Mouse (Mus musculus): ENCODE results near the gene AL607142.1. TPM values are rescaled to one million over a fixed set of nuclear protein-coding genes. Genes with fewer than 3 reads are reported as not detected.

The AL607142.1 gene
- polyA plus RNA-seq, 1 experiment from 2014 or later, result not detected

DNA sequence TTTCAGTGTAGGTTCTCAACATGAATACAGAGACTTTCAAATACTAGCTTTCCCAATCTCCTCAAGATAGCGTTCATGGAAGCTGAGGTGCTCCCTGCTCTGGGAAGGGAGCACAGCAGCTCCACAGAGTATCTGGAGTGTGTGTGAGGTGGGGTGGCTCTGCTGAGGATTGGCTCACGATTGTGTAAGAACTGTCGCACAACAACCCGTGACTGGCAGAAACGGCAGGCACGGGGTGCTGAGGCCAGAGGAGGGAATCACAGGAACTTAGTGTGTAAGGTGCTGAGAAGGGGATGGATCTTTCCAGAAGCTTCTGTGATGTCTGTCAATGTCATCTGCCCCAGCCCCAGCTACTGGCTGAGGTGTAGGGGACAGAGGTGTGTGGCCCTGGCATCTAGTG is 3.1 kb upstream of the AL607142.1 start:
- Histone ChIP-seq H3K4me3 (no peak overlapping the region), H3K9me3 (replicated peaks) (no peaks in the 10 kb centered on the region), H3K27me3 (ENCODE audit: low read depth, poor library complexity, severe bottlenecking) (no peaks in the 10 kb centered on the region), H3K4me1 (no peaks in the 10 kb centered on the region), H3K27ac (no peak overlapping the region), H3K36me3 (no peaks in the 10 kb centered on the region)
- no peak for DNase-seq (ENCODE audit: low spot score)
- 94% methylated on average over 6 of the region's 6 CpGs for WGBS

DNA sequence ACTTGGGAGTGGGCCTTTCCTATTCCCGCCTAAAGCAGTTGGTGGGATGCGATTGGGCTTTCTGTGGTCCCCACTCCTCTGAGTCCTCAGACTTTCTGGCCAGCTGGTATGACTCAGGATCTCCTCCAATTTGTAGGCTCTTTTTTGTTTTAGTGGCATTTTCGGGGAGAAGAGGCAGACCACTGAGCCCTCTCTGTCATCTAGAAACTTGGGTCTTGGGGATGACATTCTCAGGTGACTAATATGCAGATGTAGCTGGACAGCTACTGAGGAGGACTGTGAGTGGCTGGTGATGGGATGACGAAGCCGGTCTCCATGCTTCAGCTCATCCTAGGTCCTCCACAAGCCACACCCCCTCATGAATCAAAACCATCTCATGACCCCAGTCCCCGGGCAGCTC is 2.6 kb upstream of the AL607142.1 start:
- DNase-seq (ENCODE audit: low spot score), result no peak
- Histone ChIP-seq H3K4me1 (0 out of 2 replicates have a peak, but pooled peaks cover 2% of the 10 kb centered on the region), H3K27ac (no peak overlapping the region), H3K36me3 (no peaks in the 10 kb centered on the region), H3K9me3 (replicated peaks) (no peaks in the 10 kb centered on the region), H3K4me3 (no peak overlapping the region), H3K27me3 (ENCODE audit: low read depth, poor library complexity, severe bottlenecking) (no peaks in the 10 kb centered on the region)
- WGBS, result 80% methylated on average over 6 of the region's 6 CpGs

DNA sequence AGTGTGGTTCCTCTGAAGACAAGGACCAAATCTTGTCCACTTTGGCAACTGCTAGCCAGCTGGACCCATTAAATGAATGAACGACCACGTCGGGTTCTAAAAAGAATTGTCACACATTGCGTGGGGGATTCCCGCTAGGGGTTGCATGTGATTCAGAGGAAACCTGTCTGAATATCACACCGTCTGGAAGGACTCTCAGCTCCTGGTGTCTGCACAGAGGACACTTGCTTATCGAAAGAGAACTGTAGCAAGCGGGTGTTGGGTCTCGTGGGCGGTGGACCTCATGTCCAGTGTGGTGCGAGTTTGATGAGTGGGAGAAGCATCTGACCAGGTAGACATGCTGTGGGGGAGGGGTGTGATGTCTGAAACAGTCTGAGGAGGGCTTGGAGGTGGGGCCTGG is 2.0 kb upstream of the AL607142.1 start:
- DNase-seq (ENCODE audit: low spot score), result no peak
- H3K36me3 ChIP-seq, result no peaks in the 10 kb centered on the region
- no peak overlapping the region for H3K27ac ChIP-seq
- H3K27me3 ChIP-seq (ENCODE audit: low read depth, poor library complexity, severe bottlenecking), result no peaks in the 10 kb centered on the region
- no peaks in the 10 kb centered on the region for H3K9me3 ChIP-seq (replicated peaks)
- H3K4me3 ChIP-seq, result no peak overlapping the region
- 92% methylated on average over 11 of the region's 11 CpGs for WGBS
- H3K4me1 ChIP-seq, result 0 out of 2 replicates have a peak, but pooled peaks cover 3% of the 10 kb centered on the region

DNA sequence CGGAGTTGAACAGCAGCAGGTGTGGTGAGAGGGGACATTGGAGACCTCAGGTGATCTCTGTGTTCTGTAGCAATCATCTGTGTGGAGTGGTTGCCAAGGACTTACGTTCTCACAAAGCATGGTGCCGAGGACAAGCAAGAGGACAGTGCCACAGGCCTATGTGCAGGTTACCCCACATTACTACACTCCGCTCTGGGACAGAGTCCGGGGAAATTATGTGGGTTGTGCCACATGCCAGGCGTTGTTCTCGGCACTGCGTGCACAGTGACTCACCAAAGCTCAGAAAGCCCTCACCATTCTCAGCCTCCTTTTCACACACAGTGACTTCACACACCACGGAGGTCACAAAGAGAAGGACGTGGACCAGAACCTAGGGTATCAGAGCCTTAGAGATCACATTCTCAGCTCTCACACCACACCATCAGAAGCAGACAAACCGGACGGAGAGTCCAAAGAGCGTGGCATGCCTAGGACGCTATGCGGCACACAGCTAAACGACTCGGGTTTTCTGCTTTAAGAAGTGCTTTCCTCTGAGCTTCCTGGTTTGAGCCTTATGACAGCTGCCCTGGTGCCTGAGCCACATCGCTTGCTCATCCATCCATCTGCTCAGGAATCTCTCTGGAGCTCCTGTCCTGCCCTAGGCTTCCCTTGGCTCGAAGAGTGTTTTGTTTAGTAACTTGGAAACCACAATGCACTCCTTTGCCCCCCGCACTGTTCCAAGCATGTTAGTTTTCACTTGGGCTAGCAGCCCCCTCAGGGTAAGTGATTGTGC is 1.3 kb upstream of the AL607142.1 start:
- no peak for DNase-seq (ENCODE audit: low spot score)
- Histone ChIP-seq H3K4me1 (0 out of 2 replicates have a peak, but pooled peaks cover 3% of the 10 kb centered on the region), H3K27ac (no peak overlapping the region), H3K27me3 (ENCODE audit: low read depth, poor library complexity, severe bottlenecking) (no peaks in the 10 kb centered on the region), H3K36me3 (no peaks in the 10 kb centered on the region), H3K9me3 (replicated peaks) (no peaks in the 10 kb centered on the region), H3K4me3 (no peak overlapping the region)
- 92% methylated on average over 20 of the region's 20 CpGs for WGBS

DNA sequence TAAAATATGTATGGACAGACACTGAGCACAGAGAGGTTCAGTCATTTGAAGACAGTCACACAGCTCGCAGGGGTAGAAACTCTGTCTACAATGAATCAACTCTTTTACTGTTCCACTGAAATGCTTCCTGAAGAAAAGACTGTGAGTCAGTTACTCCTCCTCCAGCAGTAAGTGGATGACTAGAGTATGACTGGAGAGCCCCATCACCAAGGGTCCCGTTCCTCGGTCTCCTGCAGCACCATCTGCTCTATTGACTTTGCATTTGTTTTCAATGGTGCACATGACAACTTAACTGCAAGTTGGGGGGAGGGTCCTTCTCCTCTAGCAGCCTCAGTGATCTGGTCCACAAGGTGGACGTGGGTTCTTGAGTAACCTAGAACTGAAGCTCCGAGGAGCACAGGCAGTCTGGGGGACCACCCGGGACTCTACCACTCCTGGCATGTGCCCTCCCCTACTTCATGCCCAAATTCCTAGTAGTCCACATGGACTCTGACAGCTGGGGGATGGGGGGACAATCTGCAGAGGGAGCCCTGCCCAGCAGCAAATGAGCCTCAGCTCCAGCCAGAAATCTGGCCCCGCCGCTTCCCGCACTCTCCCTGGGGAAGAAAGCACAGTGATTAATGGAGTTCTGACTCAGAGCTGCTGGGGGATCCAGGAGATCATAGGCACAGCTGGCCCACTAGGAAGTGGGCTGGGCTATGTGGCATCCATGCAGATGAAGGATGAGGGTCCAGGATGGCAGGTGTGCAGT is 2.2 kb downstream of the AL607142.1 start:
- no peak overlapping the region for H3K4me3 ChIP-seq
- no peaks in the 10 kb centered on the region for H3K9me3 ChIP-seq (replicated peaks)
- H3K36me3 ChIP-seq, result no peaks in the 10 kb centered on the region
- no peak overlapping the region for H3K27ac ChIP-seq
- WGBS, result 78% methylated on average over 9 of the region's 9 CpGs
- peaks cover 5% of the 10 kb centered on the region; the same call in 1 of the 2 replicates for H3K27me3 ChIP-seq (ENCODE audit: low read depth, poor library complexity, severe bottlenecking)
- H3K4me1 ChIP-seq, result 0 out of 2 replicates have a peak, but pooled peaks cover 3% of the 10 kb centered on the region
- no peak for DNase-seq (ENCODE audit: low spot score)

DNA sequence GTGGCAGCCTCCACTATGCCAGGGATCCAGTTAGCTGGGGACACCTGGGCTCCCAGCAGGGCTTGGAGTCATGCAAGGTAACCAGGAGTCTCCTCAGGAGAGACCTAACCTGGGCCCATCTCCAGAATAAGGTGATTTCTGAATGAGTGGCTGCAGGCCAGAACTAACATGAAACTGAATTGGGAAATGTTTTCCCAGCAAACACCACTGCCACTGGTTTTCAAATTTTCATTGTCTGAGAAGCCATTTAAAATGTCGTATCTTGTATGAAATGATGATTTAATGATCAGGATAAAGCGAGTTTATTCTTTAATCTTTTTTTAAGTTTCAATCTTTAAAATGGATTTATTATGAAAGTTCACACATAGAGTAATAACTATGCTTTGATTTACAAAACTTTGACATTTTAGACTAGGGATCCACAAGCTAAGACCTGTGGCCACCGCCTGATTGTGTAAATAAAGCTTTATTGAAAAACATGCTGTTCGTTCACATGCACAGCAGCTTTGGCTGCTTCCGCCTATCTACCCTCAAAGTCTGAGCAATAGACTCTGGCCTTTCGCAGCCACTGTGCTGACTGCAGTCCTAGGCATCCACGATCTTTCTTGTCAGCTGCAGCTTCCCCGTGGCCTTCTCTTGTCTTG is 2.9 kb downstream of the AL607142.1 start:
- 91% methylated on average over 8 of the region's 8 CpGs for WGBS
- no peak overlapping the region for H3K27ac ChIP-seq
- no peaks in the 10 kb centered on the region for H3K36me3 ChIP-seq
- H3K9me3 ChIP-seq (replicated peaks), result no peaks in the 10 kb centered on the region
- no peak overlapping the region for H3K4me3 ChIP-seq
- H3K27me3 ChIP-seq (ENCODE audit: low read depth, poor library complexity, severe bottlenecking), result peaks cover 5% of the 10 kb centered on the region; the same call in 1 of the 2 replicates
- 0 out of 2 replicates have a peak, but pooled peaks cover 3% of the 10 kb centered on the region for H3K4me1 ChIP-seq
- no peak for DNase-seq (ENCODE audit: low spot score)

DNA sequence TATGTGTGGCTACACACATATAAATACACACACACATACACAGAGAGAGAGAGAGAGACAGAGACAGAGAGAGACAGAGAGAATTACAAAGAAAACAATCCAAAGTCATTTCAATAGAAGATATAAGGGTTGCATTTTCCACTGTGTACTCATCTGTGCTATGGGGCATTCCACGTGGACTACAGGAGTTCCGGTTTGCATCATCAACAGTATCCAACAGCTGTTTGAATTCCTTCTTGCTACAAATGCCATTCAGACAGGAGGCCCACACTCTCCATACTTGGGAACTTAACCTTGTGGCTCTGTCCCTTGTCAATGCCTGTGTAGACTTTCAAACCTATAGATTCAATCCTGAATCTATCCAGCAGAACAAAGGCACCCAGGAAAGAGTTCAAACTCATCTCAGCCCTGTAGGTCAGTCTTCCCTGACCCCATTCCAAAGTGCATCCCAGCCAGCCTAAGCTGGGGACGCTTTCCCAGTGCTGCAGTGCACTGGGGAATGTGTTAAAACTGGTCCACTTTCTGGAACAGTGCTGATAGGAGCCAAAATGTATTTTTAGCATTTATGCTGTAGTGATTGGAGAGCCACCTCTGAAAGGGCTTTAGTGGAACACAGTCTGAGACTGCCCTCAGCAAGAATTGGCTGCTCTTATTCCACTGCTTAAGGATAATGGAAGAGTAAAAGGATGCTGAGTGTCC is 4.2 kb downstream of the AL607142.1 start:
- H3K27ac ChIP-seq, result no peak overlapping the region
- WGBS, result 86% methylated on average over 3 of the region's 3 CpGs
- no peaks in the 10 kb centered on the region for H3K36me3 ChIP-seq
- DNase-seq (ENCODE audit: low spot score), result no peak
- no peaks in the 10 kb centered on the region for H3K9me3 ChIP-seq (replicated peaks)
- H3K4me1 ChIP-seq, result 0 out of 2 replicates have a peak, but pooled peaks cover 3% of the 10 kb centered on the region
- H3K27me3 ChIP-seq (ENCODE audit: low read depth, poor library complexity, severe bottlenecking), result peaks cover 5% of the 10 kb centered on the region; the same call in 1 of the 2 replicates
- no peak overlapping the region for H3K4me3 ChIP-seq

DNA sequence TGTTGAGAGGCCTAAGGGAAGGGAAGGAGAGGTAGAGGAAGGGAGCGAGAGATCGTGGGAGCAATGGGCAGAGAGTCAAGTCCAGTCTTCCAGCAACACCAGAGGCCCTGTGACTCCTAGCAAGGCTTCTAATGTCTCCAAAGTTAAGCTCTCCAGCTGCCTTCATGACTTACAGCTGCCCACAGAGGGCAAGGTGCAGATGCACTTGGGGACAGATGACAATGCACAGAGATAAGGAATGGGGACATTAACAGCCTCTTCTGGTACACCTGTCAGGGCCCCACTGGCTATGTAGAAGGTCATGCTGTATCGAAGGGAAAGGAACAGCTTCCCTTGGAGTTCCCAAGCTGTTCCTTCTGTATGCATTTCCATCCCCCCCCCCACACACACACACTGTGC is 4.8 kb downstream of the AL607142.1 start:
- no peaks in the 10 kb centered on the region for H3K9me3 ChIP-seq (replicated peaks)
- H3K27me3 ChIP-seq (ENCODE audit: low read depth, poor library complexity, severe bottlenecking), result peaks cover 5% of the 10 kb centered on the region; the same call in 1 of the 2 replicates
- no peak overlapping the region for H3K27ac ChIP-seq
- H3K4me3 ChIP-seq, result no peak overlapping the region
- H3K4me1 ChIP-seq, result 0 out of 2 replicates have a peak, but pooled peaks cover 3% of the 10 kb centered on the region
- no peaks in the 10 kb centered on the region for H3K36me3 ChIP-seq
- no peak for DNase-seq (ENCODE audit: low spot score)
- 93% methylated on average over 3 of the region's 3 CpGs for WGBS

DNA sequence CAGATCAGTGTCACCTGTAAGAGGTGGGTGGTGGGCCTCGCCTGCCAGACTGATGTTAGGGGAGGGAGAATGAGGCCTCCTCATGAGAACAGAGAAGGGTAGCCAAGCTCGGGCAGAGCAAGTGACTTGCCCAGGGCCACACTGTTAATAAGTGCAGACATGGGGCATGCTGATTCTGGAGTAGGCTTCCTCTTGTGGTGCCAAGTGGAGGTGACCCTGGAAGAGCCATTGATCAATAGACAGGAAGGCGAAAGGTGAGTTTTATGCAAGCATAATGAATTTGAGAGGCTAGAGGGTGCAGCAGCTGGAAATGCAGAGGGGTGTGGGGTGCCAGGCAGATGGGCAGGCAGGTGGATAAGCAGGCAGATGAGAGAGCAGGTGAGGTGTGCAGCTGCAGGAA is 6.6 kb downstream of the AL607142.1 start:
- no peaks in the 10 kb centered on the region for H3K36me3 ChIP-seq
- DNase-seq (ENCODE audit: low spot score), result no peak
- 75% methylated on average over 3 of the region's 3 CpGs for WGBS
- 0 out of 2 replicates have a peak, but pooled peaks cover 3% of the 10 kb centered on the region for H3K4me1 ChIP-seq
- no peaks in the 10 kb centered on the region for H3K9me3 ChIP-seq (replicated peaks)
- no peak overlapping the region for H3K4me3 ChIP-seq
- H3K27me3 ChIP-seq (ENCODE audit: low read depth, poor library complexity, severe bottlenecking), result peaks cover 5% of the 10 kb centered on the region; the same call in 1 of the 2 replicates
- no peak overlapping the region for H3K27ac ChIP-seq

DNA sequence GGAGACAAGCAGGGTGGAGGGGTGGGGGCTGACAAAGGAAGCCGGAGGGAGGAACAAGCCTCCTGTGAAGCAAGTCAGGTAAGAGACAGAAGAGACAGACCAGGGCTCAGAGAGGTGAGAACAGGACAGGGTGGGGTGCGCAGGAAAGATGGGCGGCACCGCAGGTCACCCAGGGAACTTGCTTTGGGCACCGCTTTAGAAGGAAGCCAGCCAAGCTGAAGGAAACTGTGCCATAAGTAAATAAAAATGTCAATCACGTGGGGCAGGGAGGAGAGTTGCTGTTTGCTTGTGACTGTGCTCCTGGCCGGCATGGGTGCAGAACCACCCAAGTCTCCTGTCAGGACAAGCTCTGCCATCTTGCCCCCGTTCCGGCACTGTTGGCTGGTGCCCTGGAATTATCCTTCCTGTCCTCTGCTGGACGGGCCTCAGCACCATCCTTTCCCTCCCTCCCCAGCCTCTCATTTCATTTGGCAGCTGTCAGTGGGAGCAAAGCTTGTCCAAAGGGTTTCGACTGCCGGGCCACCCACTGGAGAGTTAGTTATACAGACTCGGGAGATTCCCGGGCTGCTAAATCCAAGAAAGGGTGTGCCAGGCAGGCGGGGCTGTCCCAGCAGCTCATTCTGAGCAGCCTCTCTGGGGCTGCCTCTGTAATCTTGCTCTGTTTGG is 7.2 kb downstream of the AL607142.1 start:
- H3K9me3 ChIP-seq (replicated peaks), result no peaks in the 10 kb centered on the region

DNA sequence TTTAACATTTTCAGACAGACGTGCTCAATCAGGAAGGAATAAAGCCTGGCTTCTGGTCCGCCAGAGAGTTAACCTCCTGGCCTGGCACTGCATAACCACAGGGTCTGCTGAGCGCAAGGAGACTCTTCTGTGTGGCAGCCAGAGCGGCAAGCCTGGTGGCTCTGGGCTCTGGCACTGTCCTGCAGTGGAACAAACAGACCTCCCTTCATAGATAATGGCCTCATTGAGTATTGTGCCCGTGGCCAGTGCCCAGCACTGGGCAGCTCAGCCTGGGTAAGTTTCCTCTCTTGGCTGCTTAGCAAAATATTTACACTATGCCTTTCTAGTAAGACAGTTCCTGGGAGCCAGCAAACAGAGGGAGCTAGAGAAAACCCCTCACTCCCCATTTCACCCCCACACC is 9.3 kb downstream of the AL607142.1 start:
- no peak for DNase-seq (ENCODE audit: low spot score)
- Histone ChIP-seq H3K27me3 (ENCODE audit: low read depth, poor library complexity, severe bottlenecking) (peaks cover 5% of the 10 kb centered on the region; the same call in 1 of the 2 replicates), H3K4me1 (0 out of 2 replicates have a peak, but pooled peaks cover under 1% of the 10 kb centered on the region), H3K36me3 (no peaks in the 10 kb centered on the region), H3K4me3 (no peak overlapping the region), H3K9me3 (replicated peaks) (no peaks in the 10 kb centered on the region), H3K27ac (no peak overlapping the region)
- WGBS, result 72% methylated on average over 5 of the region's 5 CpGs

More for the DNA sequence above, 7.2 kb downstream of the AL607142.1 start:
- WGBS, result 65% methylated on average over 15 of the region's 15 CpGs
- Histone ChIP-seq H3K36me3 (no peaks in the 10 kb centered on the region), H3K4me1 (0 out of 2 replicates have a peak, but pooled peaks cover 3% of the 10 kb centered on the region), H3K4me3 (no peak overlapping the region), H3K27me3 (ENCODE audit: low read depth, poor library complexity, severe bottlenecking) (peaks cover 5% of the 10 kb centered on the region; the same call in 1 of the 2 replicates), H3K27ac (no peak overlapping the region)
- no peak for DNase-seq (ENCODE audit: low spot score)

DNA sequence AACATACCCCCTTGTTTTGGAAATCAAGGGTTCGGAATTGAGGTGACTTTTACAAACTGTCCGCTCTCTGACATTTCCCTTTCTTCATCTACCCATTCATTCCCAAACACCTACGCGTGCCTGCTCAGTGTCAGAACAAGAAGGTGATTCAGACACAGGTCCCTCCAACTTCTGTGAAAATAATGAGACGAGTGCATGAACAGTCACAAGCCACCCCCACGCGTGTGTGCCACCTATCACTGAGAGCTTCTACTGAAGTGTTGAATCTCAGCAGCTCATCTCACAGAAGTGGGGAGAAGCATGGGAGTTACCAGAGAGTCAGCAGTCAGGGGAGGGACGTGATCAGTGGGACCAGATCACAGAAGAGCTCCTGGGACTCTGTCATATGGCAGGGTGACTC is 12.5 kb downstream of the AL607142.1 start:
- no peaks in the 10 kb centered on the region for H3K36me3 ChIP-seq
- H3K27ac ChIP-seq, result no peak overlapping the region
- DNase-seq (ENCODE audit: low spot score), result no peak
- no peaks in the 10 kb centered on the region for H3K9me3 ChIP-seq (replicated peaks)
- 0 out of 2 replicates have a peak, but pooled peaks cover 4% of the 10 kb centered on the region for H3K4me1 ChIP-seq
- no peak overlapping the region for H3K4me3 ChIP-seq
- H3K27me3 ChIP-seq (ENCODE audit: low read depth, poor library complexity, severe bottlenecking), result no peaks in the 10 kb centered on the region
- WGBS, result 87% methylated on average over 8 of the region's 8 CpGs
